Mouse (Mus musculus): ENCODE data around the gene Rab1b. TPM values are rescaled to one million over a fixed set of nuclear protein-coding genes. Genes with fewer than 3 reads are reported as not detected.
A peak's percentile ranks its signal among the peaks of the same experiment; 100 is the strongest.

The Rab1b gene
- total RNA-seq, 2 experiments from 2014 or later = 157 to 159 TPM

GRCm38 (mm10) chr19:5057876-5058775 lies 48.7 kb downstream of the Rab1b start:
- intact Hi-C loops (cut with DNase I) = loop anchor here (2.0 kb wide), 1 partner anchor 15 kb away; no protein-coding TSS in a partner anchor
- DNase-seq (ENCODE audit: low spot score in 2 of 2) = no peak

- intact Hi-C loops (cut with DNase I) = loop anchor here (2.0 kb wide), 1 partner anchor 17 kb away; no protein-coding TSS in a partner anchor
- no peak for DNase-seq (ENCODE audit: low spot score in 2 of 2)
These were observed 50.6 kb downstream of the Rab1b start for GRCm38 (mm10) chr19:5056251-5056650.

- intact Hi-C loops (cut with DNase I) = no loop called here
- peak in 1 of 2 experiments; percentile 51 for DNase-seq (ENCODE audit: low spot score in 2 of 2)
These were observed 53.0 kb downstream of the Rab1b start for GRCm38 (mm10) chr19:5053909-5054308.

- no peak for DNase-seq (ENCODE audit: low spot score in 2 of 2)
- intact Hi-C loops (cut with DNase I) = no loop called here
These were observed 54.0 kb downstream of the Rab1b start for GRCm38 (mm10) chr19:5052853-5053252.

- peak in 1 of 2 experiments; percentile 85 for DNase-seq (ENCODE audit: low spot score in 2 of 2)
- intact Hi-C loops (cut with DNase I) = no loop called here
These were observed 54.6 kb downstream of the Rab1b start for GRCm38 (mm10) chr19:5052166-5052822.

- no peak for DNase-seq (ENCODE audit: low spot score in 2 of 2)
- intact Hi-C loops (cut with DNase I) = loop anchor here (2.0 kb wide), 1 partner anchor 99 kb away; no protein-coding TSS in a partner anchor
These were observed 55.4 kb downstream of the Rab1b start for GRCm38 (mm10) chr19:5051515-5051914.

- no peak for DNase-seq (ENCODE audit: low spot score in 2 of 2)
- intact Hi-C loops (cut with DNase I) = loop anchor here (2.0 kb wide), 1 partner anchor 100 kb away; no protein-coding TSS in a partner anchor
These were observed 55.8 kb downstream of the Rab1b start for GRCm38 (mm10) chr19:5051031-5051430.

- peak; percentile 79 to 96 for DNase-seq (ENCODE audit: low spot score in 2 of 2)
- intact Hi-C loops (cut with DNase I) = loop anchor here (2.0 kb wide), 1 partner anchor 101 kb away; no protein-coding TSS in a partner anchor
These were observed 56.6 kb downstream of the Rab1b start, which contains the start of gene Rin1 for GRCm38 (mm10) chr19:5050047-5050905. Gene Rin1, plus strand, starts transcription at chr19:5050481.

- intact Hi-C loops (cut with DNase I) = loop anchor here (5.0 kb wide), 1 partner anchor 33 kb away; no protein-coding TSS in a partner anchor
- DNase-seq (ENCODE audit: low spot score in 2 of 2) = no peak
These were observed 57.5 kb downstream of the Rab1b start for GRCm38 (mm10) chr19:5049325-5049724.

Other genes starting within 250 kb of the Rab1b start
- 1 to 10 TPM; 1.1 to 1.9 TPM for gene Actn3, start 229.2 kb downstream of the Rab1b start, total RNA-seq (2021)
- gene Zdhhc24, start 228.4 kb downstream of the Rab1b start, total RNA-seq (2021) = 10 to 100 TPM; 25.0 to 25.9 TPM
- gene Bbs1, start 200.4 kb downstream of the Rab1b start, total RNA-seq (2021) = 10 to 100 TPM; 41.5 to 44.1 TPM
- 10 to 100 TPM; 43.6 to 44.4 TPM for gene Dpp3, start 178.8 kb downstream of the Rab1b start, total RNA-seq (2021)
- gene Peli3, start 163.9 kb downstream of the Rab1b start, total RNA-seq (2021) = 10 to 100 TPM; 19.6 to 26.1 TPM
- 10 to 100 TPM; 52.6 to 58.0 TPM for gene Mrpl11, start 144.9 kb downstream of the Rab1b start, total RNA-seq (2021)
- gene Npas4, start 116.8 kb downstream of the Rab1b start, total RNA-seq (2021) = 10 to 100 TPM; 12.4 to 24.4 TPM
- gene Slc29a2, start 83.2 kb downstream of the Rab1b start, total RNA-seq (2021) = 10 to 100 TPM; 14.1 to 15.0 TPM
- gene B4gat1, start 68.2 kb downstream of the Rab1b start, total RNA-seq (2021) = 100 to 1,000 TPM; 126 to 132 TPM
- gene AC124502.3, start 68.2 kb downstream of the Rab1b start, total RNA-seq (2021) = 1 to 10 TPM; 3.6 to 5.2 TPM
- gene Brms1, start 65.7 kb downstream of the Rab1b start, total RNA-seq (2021) = 10 to 100 TPM; 20.2 to 23.6 TPM
- 10 to 100 TPM; 92.7 to 93.9 TPM for gene Rin1, start 56.6 kb downstream of the Rab1b start, total RNA-seq (2021)
- gene Cd248, start 39.0 kb downstream of the Rab1b start, total RNA-seq (2021) = 1 to 10 TPM; 4.6 to 5.4 TPM
- gene Tmem151a, start 21.5 kb downstream of the Rab1b start, total RNA-seq (2021) = 100 to 1,000 TPM; 163 to 164 TPM
- 10 to 100 TPM; 24.6 to 26.0 TPM for gene Yif1a, start 18.5 kb downstream of the Rab1b start, total RNA-seq (2021)
- gene Cnih2, start 8.6 kb downstream of the Rab1b start, total RNA-seq (2021) = 100 to 1,000 TPM; 274 to 282 TPM
- gene Klc2, start 11.5 kb upstream of the Rab1b start, total RNA-seq (2021) = 100 to 1,000 TPM; 245 to 251 TPM
- 10 to 100 TPM; 60.3 to 62.2 TPM for gene Pacs1, start 166.0 kb upstream of the Rab1b start, total RNA-seq (2021)
- gene Sf3b2, start 188.4 kb upstream of the Rab1b start, total RNA-seq (2021) = 100 to 1,000 TPM; 196 to 198 TPM
- 10 to 100 TPM; 84.3 to 92.4 TPM for gene Gal3st3, start 191.3 kb upstream of the Rab1b start, total RNA-seq (2021)
- gene Catsper1, start 228.7 kb upstream of the Rab1b start, total RNA-seq (2021) = not detected
- 10 to 100 TPM; 21.2 to 23.9 TPM for gene Cst6, start 242.5 kb upstream of the Rab1b start, total RNA-seq (2021)

Measured in left cerebral cortex, postnatal 25 days (tissue).